Mouse (Mus musculus) right cerebral cortex, postnatal 36 days (tissue): ENCODE results near the gene Abce1.
A peak's percentile ranks its signal among the peaks of the same experiment; 100 is the strongest.
"Not testable (repeated sequence)": the region's sequence is repeated elsewhere in the genome, so short reads cannot be mapped to it uniquely, and the experiment has no call there.

Experiments
- DNase-seq, 2 experiments: peaks; one replicate each; pipeline ENCODE4 v3.0.0; 2022; ENCODE audit warnings: low spot score in 2 of 2, mixed read lengths in 1 of 2

The Abce1 gene

DNA sequence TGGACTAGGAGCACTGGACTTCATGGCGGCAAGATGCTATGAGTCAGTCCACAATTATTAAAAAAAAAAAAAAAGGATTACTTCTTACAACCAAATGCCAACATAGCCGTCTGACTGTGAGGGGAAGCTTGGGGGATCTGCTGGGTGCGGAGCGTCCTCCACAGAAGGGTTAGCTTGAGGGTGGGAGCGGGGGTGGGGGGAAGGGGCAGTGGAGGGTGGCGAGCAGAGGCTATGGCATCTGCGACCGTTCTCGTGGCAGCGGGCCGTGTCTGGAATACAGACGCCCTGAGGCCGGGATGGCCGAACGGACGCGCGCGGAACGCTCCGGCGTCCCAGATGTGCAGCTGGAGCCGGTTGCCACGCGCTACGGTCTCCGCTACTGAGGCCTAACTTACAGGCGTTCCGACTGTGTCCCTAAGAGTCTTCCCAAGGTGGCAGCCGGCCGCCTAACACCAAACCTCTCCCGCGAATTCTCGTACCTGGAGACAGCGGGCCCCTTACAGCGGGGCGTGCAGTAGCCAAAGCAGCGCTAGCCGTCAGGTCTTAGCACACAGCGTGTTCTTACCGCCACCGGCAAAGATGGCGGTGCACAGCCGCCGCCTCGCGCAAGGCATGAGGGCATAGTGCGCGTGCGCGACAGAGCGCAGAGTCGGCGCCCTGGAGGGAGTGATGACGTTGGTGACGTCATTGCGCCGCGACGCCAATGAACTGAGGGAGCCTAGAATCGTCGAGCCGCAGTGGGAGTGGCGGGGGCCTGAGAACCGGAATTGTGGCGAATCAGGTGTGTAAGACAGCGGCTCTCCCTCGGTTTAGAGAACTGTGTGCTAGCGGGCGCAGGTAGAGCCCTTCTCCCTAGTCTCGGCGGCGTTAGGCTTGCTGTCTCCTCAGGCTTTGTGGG lies at the start of gene Abce1, which contains the start of gene Anapc10:
Abce1 (minus strand) TSS at position 677 of the 898 bp plus-strand sequence.
Anapc10 (plus strand) TSS at position 757 of the 898 bp plus-strand sequence.
- DNase-seq = peak; percentile 95 to 97

GRCm38 (mm10) chr8:79750305-79750704 lies 38.8 kb upstream of the Abce1 start:
- DNase-seq = no peak

DNA sequence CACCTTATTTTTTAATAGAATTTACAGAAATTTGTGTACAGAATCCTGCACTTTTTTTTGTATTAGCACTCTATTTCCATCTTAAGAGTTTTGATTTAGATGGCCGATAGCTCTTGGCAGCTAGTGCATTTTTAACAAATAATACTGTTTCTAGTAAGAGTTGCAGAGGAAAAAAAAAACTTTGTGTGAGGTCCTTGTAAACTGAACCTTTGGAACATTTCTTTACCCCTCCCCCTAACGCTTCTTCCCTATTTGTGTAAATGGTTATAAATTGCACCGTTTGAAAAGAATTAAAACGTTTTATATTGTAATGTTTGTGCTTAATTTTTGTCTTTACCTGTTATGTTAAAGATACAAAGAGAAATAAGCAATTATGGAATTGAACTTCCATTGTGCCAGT lies 37.1 kb upstream of the Abce1 start:
- no peak for DNase-seq

DNA sequence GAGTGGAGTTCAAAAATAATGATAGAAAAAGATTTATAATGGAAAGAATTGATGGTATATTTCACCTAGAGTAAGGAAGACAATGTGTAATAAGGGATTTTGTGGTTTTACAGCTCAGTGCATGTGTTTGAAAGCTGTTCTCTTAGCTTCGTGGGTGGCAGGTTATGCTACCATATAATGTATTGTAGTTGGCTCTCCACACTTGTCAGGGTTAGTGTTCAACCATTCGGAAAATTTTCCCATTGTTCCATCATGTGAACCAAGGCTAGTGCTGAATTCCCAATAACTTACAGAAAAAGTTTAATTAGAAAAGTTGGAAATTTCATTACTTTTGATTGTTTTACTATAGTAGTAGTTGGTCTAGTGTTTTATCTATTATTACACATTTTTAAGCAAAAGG lies 36.6 kb upstream of the Abce1 start:
- no peak for DNase-seq

DNA sequence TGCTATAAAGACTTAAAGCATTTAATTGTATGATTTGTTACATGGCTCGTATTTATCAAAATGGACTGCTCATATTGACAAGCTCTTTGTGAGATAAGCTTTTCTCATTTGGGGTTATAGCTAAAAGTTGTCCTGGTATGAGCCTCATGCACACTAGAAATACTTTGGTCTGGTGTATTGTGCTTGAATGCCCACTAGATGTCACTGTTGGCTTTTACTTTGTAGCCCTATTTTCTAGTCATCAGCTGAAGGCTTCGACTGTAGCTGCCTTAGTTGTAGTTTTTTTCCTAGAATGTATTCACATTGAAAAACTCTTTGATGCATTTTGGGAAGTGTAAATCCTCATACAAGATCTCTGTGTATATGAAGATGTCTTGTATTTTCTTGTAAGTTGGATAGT lies 22.8 kb upstream of the Abce1 start:
- peak in 1 of 2 experiments; percentile 26 for DNase-seq

DNA sequence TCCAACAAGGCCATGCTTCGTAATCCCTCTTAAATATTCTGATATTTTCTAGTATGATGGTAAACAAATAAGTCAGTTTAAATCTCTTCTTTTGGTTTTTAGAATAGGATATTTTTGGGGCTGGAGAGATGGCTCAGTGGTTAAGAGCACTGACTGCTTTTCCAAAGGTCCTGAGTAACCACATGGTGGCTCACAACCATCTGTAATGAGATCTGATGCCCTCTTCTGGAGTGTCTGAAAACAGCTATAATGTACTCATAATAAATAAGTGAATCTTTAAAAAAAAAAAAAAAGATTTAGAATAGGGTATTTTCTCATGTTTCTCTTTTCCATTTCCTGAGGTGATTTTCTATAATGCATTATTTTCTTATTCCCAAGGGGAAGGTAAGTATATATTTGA lies 16.4 kb upstream of the Abce1 start:
- DNase-seq = no peak

DNA sequence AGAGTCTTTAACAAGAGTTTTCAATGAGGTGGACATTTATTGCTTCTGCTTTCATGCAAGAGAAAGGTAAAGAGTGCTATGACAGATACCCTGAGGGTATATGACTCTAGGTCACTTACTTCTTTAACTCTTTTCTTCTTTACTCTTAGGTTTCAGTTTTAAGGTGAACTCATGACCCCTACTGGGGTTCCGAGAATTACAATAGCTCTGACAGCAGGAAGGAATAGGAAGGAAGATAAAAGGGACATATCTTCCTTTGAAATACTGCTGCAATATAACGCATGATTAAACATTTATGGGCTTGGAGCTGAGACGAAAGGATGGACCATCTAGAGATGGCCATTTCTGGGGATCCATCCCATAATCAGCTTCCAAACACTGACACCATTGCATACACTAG lies 13.0 kb upstream of the Abce1 start:
- no peak for DNase-seq

- DNase-seq = no peak
Measured at GRCm38 (mm10) chr8:79723308-79723707, 11.8 kb upstream of the Abce1 start.

DNA sequence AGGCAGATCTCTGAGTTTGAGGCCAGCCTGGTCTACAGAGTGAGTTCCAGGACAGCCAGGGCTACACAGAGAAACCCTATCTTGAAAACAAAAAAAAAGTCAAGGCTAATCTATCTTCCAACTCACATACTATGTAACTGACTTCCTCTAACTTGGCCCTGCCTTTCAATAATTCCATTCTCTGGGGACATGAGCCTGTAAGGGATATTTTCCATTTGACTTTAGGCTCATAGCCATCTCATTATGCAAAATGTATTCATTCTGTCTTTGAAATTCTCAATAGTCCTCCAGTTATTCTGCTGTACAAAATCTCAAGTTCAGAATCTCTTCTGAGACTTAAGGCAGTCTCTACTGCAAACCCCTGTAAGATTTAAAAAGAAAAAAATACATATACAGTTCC lies 10.0 kb upstream of the Abce1 start:
- no peak for DNase-seq

DNA sequence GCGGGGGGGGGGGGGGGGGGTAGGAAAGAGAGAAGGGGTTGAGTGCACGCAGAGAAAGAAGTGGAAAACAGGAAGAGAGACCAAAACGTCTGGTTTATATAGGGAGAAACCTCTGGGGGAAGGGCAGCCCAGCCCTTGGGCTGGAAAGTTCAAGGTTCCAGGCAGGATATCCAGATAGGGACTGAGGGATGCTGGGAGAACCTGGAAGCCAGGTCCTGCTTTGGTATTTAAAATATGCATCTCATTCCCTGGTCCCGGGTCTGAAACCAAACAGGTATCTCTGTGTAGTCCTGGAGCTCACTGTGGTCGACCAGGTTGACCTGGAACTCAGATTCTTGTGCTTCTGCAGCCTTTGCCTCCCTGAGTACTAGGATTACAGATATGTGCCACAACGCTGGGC lies 1.1 kb upstream of the Abce1 start:
- DNase-seq = no peak

DNA sequence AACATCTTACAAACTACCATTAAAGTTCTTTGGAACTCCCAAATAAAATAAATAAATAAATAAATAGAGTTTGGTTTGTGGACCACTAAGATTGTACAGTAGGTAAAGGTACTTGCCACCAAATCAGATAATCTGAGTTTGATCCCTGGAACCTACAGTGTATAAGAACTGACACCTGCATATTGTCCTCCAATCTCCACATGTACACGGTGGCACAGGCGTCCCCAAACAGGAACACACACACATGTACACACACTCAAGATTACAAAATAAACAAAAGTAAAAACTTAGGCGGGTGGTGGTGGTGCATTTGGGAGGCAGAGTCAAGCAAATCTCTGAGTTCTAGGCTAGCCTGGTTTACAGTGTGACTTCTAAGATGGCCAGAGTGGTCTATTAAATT lies 4.9 kb downstream of the Abce1 start:
- DNase-seq = no peak

DNA sequence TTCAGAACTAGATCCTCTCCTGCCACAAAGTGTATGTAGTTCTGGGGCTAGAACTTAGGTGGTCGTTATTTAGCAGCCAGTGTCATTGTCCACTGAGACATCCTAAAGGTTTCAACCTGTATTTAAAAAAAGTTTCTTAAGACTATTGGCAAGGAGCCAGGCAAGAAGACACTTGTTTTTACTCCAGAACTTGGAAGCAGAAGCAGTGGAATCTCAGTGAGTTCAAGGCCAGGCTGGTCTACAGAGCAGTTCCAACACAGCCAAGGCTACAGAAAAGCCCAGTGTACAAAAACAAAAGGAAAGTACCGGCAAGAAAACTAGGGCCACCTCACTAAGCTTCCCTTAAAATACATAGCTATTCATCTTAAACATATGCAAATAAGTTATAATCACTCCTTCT lies 19.0 kb downstream of the Abce1 start:
- DNase-seq = no peak

GRCm38 (mm10) chr8:79685927-79686326 lies 25.6 kb downstream of the Abce1 start:
- not testable (repeated sequence) for DNase-seq

DNA sequence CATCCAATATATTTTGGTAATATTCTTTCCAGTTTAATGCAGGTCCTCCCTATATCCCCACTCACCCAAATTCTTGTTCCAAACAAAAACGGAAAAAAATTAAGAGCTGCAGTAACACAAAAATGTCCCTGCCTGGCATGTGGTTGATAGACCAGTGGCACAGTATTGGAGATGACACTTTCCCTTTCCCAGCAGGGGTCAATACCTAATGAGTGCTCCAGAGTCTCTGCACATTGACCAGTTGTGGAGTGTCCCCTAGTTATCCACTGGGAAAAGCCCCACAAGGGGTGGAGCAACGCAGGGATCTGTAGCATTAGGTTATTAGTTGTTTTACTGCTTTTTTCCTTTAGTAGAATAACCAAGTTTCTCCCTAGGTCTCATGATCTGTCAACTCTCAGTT lies 30.6 kb downstream of the Abce1 start:
- DNase-seq = no peak

DNA sequence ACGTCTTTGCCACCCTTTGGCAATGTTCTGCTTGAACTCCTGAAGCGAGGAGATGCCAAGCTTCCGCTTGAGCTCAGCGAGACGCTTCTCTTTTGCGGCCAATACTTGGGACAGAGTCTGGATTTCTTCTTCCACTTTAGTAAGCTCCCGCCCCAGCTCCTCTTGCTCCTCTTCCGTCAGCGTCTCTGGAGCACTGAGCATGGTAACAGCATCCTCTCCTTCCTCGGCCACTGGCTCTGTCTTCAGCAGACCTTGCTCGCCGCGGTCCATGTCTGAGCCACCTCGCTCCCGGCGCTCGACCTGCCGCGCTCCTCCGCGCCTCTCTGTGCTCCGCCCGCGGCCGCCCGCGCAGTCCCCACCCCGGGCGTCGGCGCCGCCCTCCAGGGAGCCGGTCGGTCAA lies 31.0 kb downstream of the Abce1 start:
- DNase-seq = no peak

- not testable (repeated sequence) for DNase-seq
Measured at GRCm38 (mm10) chr8:79680083-79680482, 31.5 kb downstream of the Abce1 start.

DNA sequence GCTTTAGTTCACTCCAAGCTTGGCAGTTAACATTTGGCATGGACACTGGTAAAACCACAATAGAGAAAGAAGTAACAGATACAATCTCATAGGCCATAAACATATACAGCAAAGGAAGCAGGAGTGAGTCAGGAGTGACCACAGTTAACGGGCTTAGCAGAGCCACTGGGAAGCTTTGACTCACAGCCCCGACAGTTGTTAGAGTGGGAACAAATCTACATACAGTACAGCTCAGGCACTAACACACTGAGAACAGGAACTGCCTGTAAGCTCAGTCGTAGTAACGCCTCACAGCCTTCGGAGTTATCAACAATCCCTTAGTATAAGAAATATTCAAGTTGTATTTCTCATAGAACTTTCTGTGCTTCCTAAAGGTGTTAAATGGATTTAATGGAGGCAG lies 32.5 kb downstream of the Abce1 start:
- DNase-seq = no peak

DNA sequence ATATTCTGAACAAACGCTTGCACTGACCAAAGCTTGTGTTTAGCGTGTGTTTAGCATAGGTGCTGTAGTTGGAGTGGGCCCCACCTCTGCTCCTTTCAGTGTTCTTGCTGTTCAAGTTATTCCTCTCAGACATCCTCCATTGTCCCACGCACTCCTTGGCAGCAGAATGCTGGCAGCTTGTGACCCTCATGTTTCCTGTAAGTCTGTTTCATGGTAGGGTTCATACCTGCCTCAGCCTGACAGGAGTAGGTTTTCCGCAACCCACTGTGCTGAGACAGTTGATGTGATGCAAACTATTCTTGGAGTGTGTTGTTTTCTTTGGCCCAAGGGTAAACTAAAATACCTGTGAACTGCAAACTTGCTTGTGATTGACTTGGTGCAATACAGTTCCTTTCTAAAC lies 35.1 kb downstream of the Abce1 start:
- no peak for DNase-seq

- DNase-seq = not testable (repeated sequence)
Measured at GRCm38 (mm10) chr8:79658715-79659114, 52.8 kb downstream of the Abce1 start.

- DNase-seq = no peak
Measured at GRCm38 (mm10) chr8:79653736-79654135, 57.8 kb downstream of the Abce1 start.

- no peak for DNase-seq
Measured at GRCm38 (mm10) chr8:79650158-79650814, 61.3 kb downstream of the Abce1 start.

GRCm38 (mm10) chr8:79649569-79649968 lies 62.0 kb downstream of the Abce1 start:
- no peak for DNase-seq

- DNase-seq = no peak
Measured at GRCm38 (mm10) chr8:79641119-79641518, 70.4 kb downstream of the Abce1 start.
